Mouse (Mus musculus) limb, embryonic 10.5 days (tissue): ENCODE measurements around the gene Ntn3. TPM values are rescaled to one million over a fixed set of nuclear protein-coding genes. Genes with fewer than 3 reads are reported as not detected.

ENCODE experiments used
- DNase-seq: peaks from one replicate; pipeline ENCODE4 v3.0.0-alpha.2; 2017; ENCODE audit warnings: low spot score
- H3K27ac ChIP-seq: fragments of 300-500 bp; sonication (generic); 2 replicates; pipeline ENCODE4 v1.5.1; 2016; ENCODE audit warnings: mild to moderate bottlenecking
- H3K27me3 ChIP-seq: fragments of 300-500 bp; sonication (generic); 2 replicates; pipeline ENCODE4 v1.6.1; 2016; ENCODE audit warnings: low read depth, mild to moderate bottlenecking; ENCODE audit not compliant: poor library complexity, severe bottlenecking
- H3K36me3 ChIP-seq: fragments of 300-500 bp; sonication (generic); 2 replicates; pipeline ENCODE4 v1.6.1; 2016; ENCODE audit warnings: mild to moderate bottlenecking, moderate library complexity
- H3K4me1 ChIP-seq: fragments of 300-500 bp; sonication (generic); 2 replicates; pipeline ENCODE4 v1.6.1; 2016
- H3K4me3 ChIP-seq: fragments of 300-500 bp; sonication (generic); 2 replicates; pipeline ENCODE4 v1.5.1; 2016; ENCODE audit warnings: mild to moderate bottlenecking, moderate library complexity
- H3K9me3 ChIP-seq: fragments of 300-500 bp; sonication (generic); replicated peaks from 2 replicates; pipeline ENCODE4 v1.6.1; 2016; ENCODE audit warnings: mild to moderate bottlenecking
- WGBS: fragments of 180-500 bp; shearing (Covaris S2); methylation state at CpG from one replicate; pipeline ENCODE4 v1.1.7; 2016; 5-methylcytosine and 5-hydroxymethylcytosine counted together
- polyA plus RNA-seq: library from polyadenylated mRNA; unstranded; fragments of >200 nt; fragmentation: Nextera tagmentation; extraction: Ambion mirVana; gene quantifications from 2 replicates; pipeline ENCODE4 v1.2.1, GENCODE M21; 2016

Gene Ntn3
- polyA plus RNA-seq, 1 experiment from 2014 or later: 10.7 TPM

DNA sequence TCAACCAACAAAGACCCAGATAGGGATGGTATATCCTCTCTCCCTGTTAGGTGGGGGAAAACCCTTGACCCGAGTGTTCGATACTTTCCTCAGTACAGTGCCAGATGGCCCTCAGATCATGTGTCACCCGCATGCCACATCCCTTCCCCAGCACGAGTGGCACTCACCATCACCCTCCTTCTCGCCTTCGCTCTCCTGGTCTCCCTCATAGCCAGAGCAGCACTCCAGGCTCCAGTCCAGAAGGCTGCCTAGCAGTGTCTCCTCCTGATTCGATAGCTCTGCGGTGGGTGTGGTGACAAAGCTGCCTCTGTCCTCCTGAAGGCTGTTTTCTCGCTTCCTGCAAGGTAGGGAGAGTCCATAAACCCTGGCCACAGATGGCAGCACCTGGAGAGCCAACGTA is 15.4 kb upstream of the Ntn3 start:
- no peak overlapping the region for H3K27ac ChIP-seq
- WGBS: 93% methylated on average over 10 of the region's 10 CpGs
- DNase-seq: no peak
- H3K4me3 ChIP-seq: no peak overlapping the region
- H3K36me3 ChIP-seq: peaks cover 77% of the 10 kb centered on the region
- no peaks in the 10 kb centered on the region for H3K27me3 ChIP-seq
- peaks cover 9% of the 10 kb centered on the region for H3K4me1 ChIP-seq
- no peaks in the 10 kb centered on the region for H3K9me3 ChIP-seq

- Histone ChIP-seq H3K9me3 (no peaks in the 10 kb centered on the region), H3K27ac (no peak overlapping the region), H3K4me1 (peaks cover 14% of the 10 kb centered on the region), H3K27me3 (no peaks in the 10 kb centered on the region), H3K4me3 (no peak overlapping the region), H3K36me3 (peaks cover 75% of the 10 kb centered on the region)
- no peak for DNase-seq
- WGBS: 91% methylated on average over 5 of the region's 5 CpGs
Measured at GRCm38 (mm10) chr17:24223513-24223912, 14.2 kb upstream of the Ntn3 start.

- H3K36me3 ChIP-seq: peaks cover 75% of the 10 kb centered on the region
- WGBS: 70% methylated on average over 6 of the region's 6 CpGs
- no peak overlapping the region for H3K27ac ChIP-seq
- H3K4me3 ChIP-seq: no peak overlapping the region
- peaks cover 14% of the 10 kb centered on the region for H3K4me1 ChIP-seq
- no peaks in the 10 kb centered on the region for H3K27me3 ChIP-seq
- no peaks in the 10 kb centered on the region for H3K9me3 ChIP-seq
- DNase-seq: no peak
Measured at GRCm38 (mm10) chr17:24222653-24223052, 13.3 kb upstream of the Ntn3 start.

GRCm38 (mm10) chr17:24220435-24221411 is 11.4 kb upstream of the Ntn3 start, which contains the start of gene Tedc2:
TSS of gene Tedc2 (minus strand) at chr17:24220851.
- peak within 1 kb of the TSS; percentile 91 for H3K27ac ChIP-seq
- H3K4me3 ChIP-seq: peak within 1 kb of the TSS; percentile 91
- H3K9me3 ChIP-seq: no peaks in the 10 kb centered on the region
- peaks cover 14% of the 10 kb centered on the region for H3K4me1 ChIP-seq
- peak; percentile 89 for DNase-seq
- H3K36me3 ChIP-seq: peaks cover 74% of the 10 kb centered on the region
- WGBS: 7% methylated on average over 41 of the region's 41 CpGs
- no peaks in the 10 kb centered on the region for H3K27me3 ChIP-seq

DNA sequence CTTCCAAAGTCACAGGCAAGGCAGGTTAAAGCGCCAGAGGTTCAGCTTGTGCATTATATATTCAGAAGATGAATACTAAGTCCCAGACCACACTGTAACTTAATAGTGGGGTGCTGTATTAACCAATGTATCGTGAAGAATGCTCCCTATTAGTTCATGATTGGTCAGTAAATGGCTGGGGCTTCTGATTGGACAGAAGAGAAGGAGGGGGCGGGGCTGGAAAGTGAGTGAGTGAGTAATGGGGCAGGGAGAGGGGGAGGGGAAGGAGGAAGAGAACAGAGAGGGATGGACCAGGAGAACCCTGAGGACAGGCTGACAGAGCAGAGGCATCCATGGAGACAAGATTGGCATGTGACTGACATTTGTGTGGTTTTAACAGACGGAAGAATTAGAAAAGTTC is 7.5 kb upstream of the Ntn3 start:
- H3K36me3 ChIP-seq: peaks cover 52% of the 10 kb centered on the region
- H3K27ac ChIP-seq: no peak overlapping the region
- 72% methylated on average over 4 of the region's 4 CpGs for WGBS
- DNase-seq: no peak
- H3K4me1 ChIP-seq: peaks cover 24% of the 10 kb centered on the region
- H3K9me3 ChIP-seq: no peaks in the 10 kb centered on the region
- H3K27me3 ChIP-seq: no peaks in the 10 kb centered on the region
- no peak overlapping the region for H3K4me3 ChIP-seq

DNA sequence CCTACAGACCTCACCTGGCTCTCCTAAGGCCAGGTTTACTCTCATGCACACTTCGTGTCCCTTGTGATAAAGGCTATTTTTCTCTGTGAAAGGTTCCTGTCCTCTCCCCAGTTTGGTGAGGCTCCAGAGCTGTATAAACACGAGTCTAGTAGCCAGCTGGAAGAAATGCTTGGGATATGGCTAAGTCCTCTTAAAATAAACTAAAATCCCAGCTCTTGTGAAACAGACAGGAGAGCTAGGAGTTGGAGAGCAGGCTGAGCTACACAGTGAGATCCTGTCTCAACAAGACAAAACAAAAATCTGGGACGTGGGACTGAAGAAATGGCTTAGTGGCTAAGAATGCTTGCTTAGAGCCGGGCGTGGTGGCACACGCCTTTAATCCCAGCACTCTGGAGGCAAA is 3.9 kb upstream of the Ntn3 start:
- Histone ChIP-seq H3K4me3 (no peak overlapping the region), H3K4me1 (peaks cover 46% of the 10 kb centered on the region), H3K9me3 (no peaks in the 10 kb centered on the region), H3K27me3 (no peaks in the 10 kb centered on the region), H3K36me3 (peaks cover 38% of the 10 kb centered on the region), H3K27ac (no peak overlapping the region)
- 80% methylated on average over 6 of the region's 6 CpGs for WGBS
- no peak for DNase-seq

DNA sequence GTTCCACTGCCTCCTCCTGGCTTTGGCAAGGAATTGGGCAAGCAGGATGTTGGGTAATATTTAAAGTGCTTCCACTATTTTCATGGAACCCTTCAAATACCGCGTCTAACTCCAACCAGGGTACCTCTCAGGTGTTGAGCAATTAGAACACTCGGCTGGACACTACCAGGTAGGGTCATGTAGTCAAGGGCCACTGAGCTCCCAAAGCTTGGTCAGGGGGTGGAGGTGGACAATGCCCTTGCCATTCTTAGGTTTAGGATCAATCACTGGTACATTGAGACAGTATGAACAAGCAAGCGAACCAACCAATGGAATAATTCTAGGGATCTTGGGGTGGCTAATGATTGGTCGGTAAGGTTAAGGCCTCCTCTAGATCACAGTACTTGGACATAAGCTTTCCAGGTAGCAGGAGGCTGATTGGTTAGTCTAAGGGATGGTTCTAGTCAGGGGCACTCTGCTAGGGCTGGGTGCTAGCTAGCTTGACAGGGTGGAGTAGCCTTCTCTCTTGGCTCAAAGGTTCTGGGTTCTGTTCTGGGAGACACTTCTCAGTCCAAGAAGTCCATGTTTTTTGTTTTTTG is 3.2 kb upstream of the Ntn3 start:
- Histone ChIP-seq H3K27me3 (peaks cover 5% of the 10 kb centered on the region), H3K9me3 (no peaks in the 10 kb centered on the region), H3K36me3 (peaks cover 35% of the 10 kb centered on the region), H3K4me1 (peaks cover 52% of the 10 kb centered on the region), H3K27ac (peak overlapping the region; percentile 96), H3K4me3 (peak overlapping the region; percentile 70)
- WGBS: 28% methylated on average over 5 of the region's 5 CpGs
- DNase-seq: no peak

DNA sequence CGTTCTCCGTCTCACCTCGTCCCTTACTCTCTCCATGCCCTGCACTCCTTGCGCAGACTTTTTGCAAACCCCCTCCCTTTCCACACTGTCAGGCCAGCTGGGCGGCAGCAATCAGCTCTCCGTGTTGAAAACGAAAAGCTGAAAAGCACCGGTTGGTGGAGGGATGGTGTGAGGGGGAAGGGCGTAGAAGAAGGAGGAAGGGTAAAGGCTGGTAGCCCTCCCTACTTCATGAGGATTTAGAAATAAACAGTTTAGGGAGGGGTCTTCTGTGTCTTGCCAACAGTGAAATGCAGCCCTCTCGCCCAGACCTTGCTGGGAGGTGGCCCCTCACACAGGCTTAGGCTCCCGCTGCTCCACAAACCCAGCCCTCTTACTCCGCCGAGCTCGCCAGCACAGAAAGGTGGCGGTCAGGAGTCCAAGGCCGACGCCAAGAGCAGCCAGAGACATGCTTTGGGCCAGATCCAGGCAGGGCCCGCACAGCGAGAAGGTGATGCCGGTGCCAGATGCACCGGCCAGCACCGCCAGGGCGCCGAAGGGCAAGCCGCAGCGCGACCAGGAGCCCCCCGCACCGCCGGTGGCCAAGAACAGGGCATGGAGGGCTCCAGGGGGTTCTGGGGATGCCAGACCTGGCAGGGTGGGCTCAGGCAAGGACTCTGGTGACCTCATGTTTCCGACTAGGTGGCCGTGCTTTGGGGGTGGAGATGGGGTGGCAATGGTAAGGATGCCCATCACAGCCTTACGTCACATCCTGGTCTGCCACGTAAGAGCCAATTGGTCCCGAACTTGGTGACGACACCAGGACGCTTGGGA is 2.5 kb upstream of the Ntn3 start:
- H3K9me3 ChIP-seq: no peaks in the 10 kb centered on the region
- DNase-seq: peak; percentile 85
- peaks cover 59% of the 10 kb centered on the region for H3K4me1 ChIP-seq
- H3K36me3 ChIP-seq: peaks cover 29% of the 10 kb centered on the region
- H3K27ac ChIP-seq: peak overlapping the region; percentile 96
- peak overlapping the region; percentile 70 for H3K4me3 ChIP-seq
- 2% methylated on average over 37 of the region's 37 CpGs for WGBS
- peaks cover 12% of the 10 kb centered on the region for H3K27me3 ChIP-seq

GRCm38 (mm10) chr17:24210591-24210990 is 1.3 kb upstream of the Ntn3 start:
- WGBS: 83% methylated on average over 3 of the region's 3 CpGs
- peaks cover 17% of the 10 kb centered on the region for H3K36me3 ChIP-seq
- H3K9me3 ChIP-seq: no peaks in the 10 kb centered on the region
- H3K27ac ChIP-seq: peak overlapping the region; percentile 96
- peak overlapping the region; percentile 70 for H3K4me3 ChIP-seq
- H3K4me1 ChIP-seq: peaks cover 72% of the 10 kb centered on the region
- peaks cover 22% of the 10 kb centered on the region for H3K27me3 ChIP-seq
- no peak for DNase-seq

- WGBS: 77% methylated on average over 3 of the region's 3 CpGs
- Histone ChIP-seq H3K4me3 (peak overlapping the region; percentile 70), H3K27ac (peak overlapping the region; percentile 96), H3K9me3 (no peaks in the 10 kb centered on the region), H3K27me3 (peaks cover 22% of the 10 kb centered on the region), H3K4me1 (peaks cover 79% of the 10 kb centered on the region), H3K36me3 (peaks cover 10% of the 10 kb centered on the region)
- DNase-seq: no peak
Measured at GRCm38 (mm10) chr17:24209916-24210240, 547 bp upstream of the Ntn3 start.

DNA sequence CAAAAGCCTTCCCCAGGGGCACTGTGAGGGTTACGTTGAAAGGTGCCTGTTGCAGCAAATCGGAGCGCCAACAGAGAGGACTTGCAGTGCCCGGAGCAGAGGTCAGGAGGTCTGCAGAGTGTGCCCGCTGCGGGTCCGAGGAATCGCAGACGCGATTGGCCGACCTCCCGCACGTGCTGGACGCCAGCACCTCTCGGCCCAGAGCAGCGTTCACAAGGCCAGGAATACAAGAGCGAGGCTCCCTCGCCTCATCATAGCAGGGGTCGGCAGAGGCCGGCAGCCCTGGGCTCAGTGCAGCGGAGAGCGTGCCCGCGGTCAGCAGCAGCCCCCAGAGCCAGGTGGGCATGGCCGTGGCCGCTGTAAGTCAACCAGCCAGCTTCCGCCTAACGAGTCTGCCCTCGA is 689 bp downstream of the Ntn3 start:
- H3K4me1 ChIP-seq: peaks cover 90% of the 10 kb centered on the region
- WGBS: 1% methylated on average over 29 of the region's 29 CpGs
- peaks cover 4% of the 10 kb centered on the region; the same call in 1 of the 2 replicates for H3K36me3 ChIP-seq
- H3K27me3 ChIP-seq: peaks cover 22% of the 10 kb centered on the region
- H3K4me3 ChIP-seq: peak overlapping the region; percentile 70
- peak overlapping the region; percentile 96 for H3K27ac ChIP-seq
- H3K9me3 ChIP-seq: no peaks in the 10 kb centered on the region
- peak; percentile 75 for DNase-seq

GRCm38 (mm10) chr17:24207768-24208640 is 1.3 kb downstream of the Ntn3 start:
- Histone ChIP-seq H3K4me3 (peak overlapping the region; percentile 70), H3K9me3 (no peaks in the 10 kb centered on the region), H3K27me3 (peaks cover 22% of the 10 kb centered on the region), H3K4me1 (peaks cover 90% of the 10 kb centered on the region), H3K27ac (peak overlapping the region; percentile 96), H3K36me3 (peaks cover 4% of the 10 kb centered on the region; the same call in 1 of the 2 replicates)
- WGBS: 60% methylated on average over 34 of the region's 34 CpGs
- peak; percentile 44 for DNase-seq
